Mouse (Mus musculus) embryonic facial prominence, embryonic 15.5 days (tissue): Measurements from ENCODE around the gene Ube2e3. TPM values are rescaled to one million over a fixed set of nuclear protein-coding genes. Genes with fewer than 3 reads are reported as not detected.

Experiments
- ATAC-seq: fragments of 200-750 bp; cut with Nextera tagmentation; 2 replicates; pipeline ENCODE4 v1.8.0; 2017; ENCODE audit warnings: low read depth, moderate TSS enrichment; ENCODE audit not compliant: insufficient number of reproducible peaks, low FRiP score, low TSS enrichment
- H3K27ac ChIP-seq: fragments of 300-500 bp; sonication (generic); replicated peaks from 2 replicates; pipeline ENCODE4 v1.5.1; 2015; ENCODE audit warnings: mild to moderate bottlenecking, inconsistent platforms
- H3K27me3 ChIP-seq: fragments of 300-500 bp; sonication (generic); 2 replicates; pipeline ENCODE4 v1.6.1; 2015; ENCODE audit warnings: inconsistent platforms
- H3K36me3 ChIP-seq: fragments of 300-500 bp; sonication (generic); 2 replicates; pipeline ENCODE4 v1.6.1; 2015; ENCODE audit warnings: mild to moderate bottlenecking, inconsistent platforms
- H3K4me1 ChIP-seq: fragments of 300-500 bp; sonication (generic); 2 replicates; pipeline ENCODE4 v1.6.1; 2015; ENCODE audit warnings: inconsistent platforms
- H3K4me2 ChIP-seq: fragments of 300-500 bp; sonication (generic); replicated peaks from 2 replicates; pipeline ENCODE4 v1.6.1; 2015; ENCODE audit warnings: mild to moderate bottlenecking, inconsistent platforms
- H3K4me3 ChIP-seq: fragments of 300-500 bp; sonication (generic); replicated peaks from 2 replicates; pipeline ENCODE4 v1.5.1; 2015; ENCODE audit warnings: mild to moderate bottlenecking, inconsistent platforms
- H3K9ac ChIP-seq: fragments of 300-500 bp; sonication (generic); 2 replicates; pipeline ENCODE4 v1.6.1; 2015; ENCODE audit warnings: inconsistent platforms
- H3K9me3 ChIP-seq: fragments of 300-500 bp; sonication (generic); replicated peaks from 2 replicates; pipeline ENCODE4 v1.6.1; 2016; ENCODE audit warnings: inconsistent platforms
- WGBS: fragments of 180-500 bp; shearing (Covaris S2); methylation state at CpG from one replicate; pipeline ENCODE4 v1.1.7; 2015; 5-methylcytosine and 5-hydroxymethylcytosine counted together
- polyA plus RNA-seq: library from polyadenylated mRNA; unstranded; fragments of >200 nt; fragmentation: Nextera tagmentation; extraction: Ambion mirVana; gene quantifications from 2 replicates; pipeline ENCODE4 v1.2.1, GENCODE M21; 2015

Ube2e3 gene
- polyA plus RNA-seq, 1 experiment from 2014 or later, result 139 TPM

DNA sequence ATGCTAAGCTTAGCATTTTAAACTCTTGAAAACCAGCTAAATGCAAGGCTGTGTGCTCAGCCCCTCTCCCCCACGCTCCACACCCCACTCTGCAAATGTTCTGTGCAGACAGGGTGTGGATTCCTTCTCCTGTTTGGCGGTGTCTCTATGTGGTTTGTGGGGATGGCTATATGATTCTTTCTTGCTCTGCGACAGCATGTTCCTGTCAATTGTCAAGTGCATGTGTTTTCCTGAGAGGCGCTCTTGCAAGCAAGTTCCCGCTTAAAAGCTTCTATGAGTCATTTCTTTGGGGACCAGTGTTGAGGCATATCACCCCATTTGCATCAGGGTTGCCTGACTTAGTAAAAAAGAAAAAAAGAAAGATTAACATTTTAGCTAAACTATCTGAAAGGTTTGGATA is 92.4 kb downstream of the Ube2e3 start:
- no peak for ATAC-seq
- H3K36me3 ChIP-seq, result no peaks in the 10 kb centered on the region
- 51% methylated on average over 5 of the region's 5 CpGs for WGBS
- no peaks in the 10 kb centered on the region for H3K27me3 ChIP-seq
- no peak overlapping the region for H3K9ac ChIP-seq
- no peaks in the 10 kb centered on the region for H3K9me3 ChIP-seq
- no peak overlapping the region for H3K27ac ChIP-seq
- H3K4me3 ChIP-seq, result no peak overlapping the region
- H3K4me1 ChIP-seq, result peaks cover 16% of the 10 kb centered on the region; the same call in 1 of the 2 replicates
- no peak overlapping the region for H3K4me2 ChIP-seq

DNA sequence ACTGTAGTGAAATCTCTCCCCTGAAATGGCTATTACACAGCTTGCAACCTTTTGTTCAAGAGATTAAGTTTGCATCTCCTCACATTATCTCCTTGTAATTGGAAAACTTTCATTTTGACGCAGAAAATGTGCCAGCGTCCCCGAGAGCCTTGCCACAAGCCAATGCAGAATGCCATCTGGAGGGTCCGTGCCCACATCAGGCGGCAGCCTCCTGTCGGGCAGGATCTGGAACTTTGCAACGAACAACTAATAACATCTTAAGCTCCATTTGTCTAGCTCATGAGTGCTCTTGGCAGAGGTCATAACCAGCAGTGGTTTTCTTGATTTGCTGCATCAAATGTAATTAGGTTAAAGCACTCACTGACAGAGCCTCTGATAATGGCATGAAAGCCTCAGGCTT is 93.1 kb downstream of the Ube2e3 start:
- 31% methylated on average over 7 of the region's 7 CpGs for WGBS
- Histone ChIP-seq H3K4me2 (no peak overlapping the region), H3K27me3 (no peaks in the 10 kb centered on the region), H3K4me3 (no peak overlapping the region), H3K4me1 (peaks cover 16% of the 10 kb centered on the region; the same call in 1 of the 2 replicates), H3K9me3 (no peaks in the 10 kb centered on the region), H3K9ac (no peak overlapping the region), H3K36me3 (no peaks in the 10 kb centered on the region), H3K27ac (peak overlapping the region; percentile 44; the same call in 1 of the 2 replicates)
- no peak for ATAC-seq

DNA sequence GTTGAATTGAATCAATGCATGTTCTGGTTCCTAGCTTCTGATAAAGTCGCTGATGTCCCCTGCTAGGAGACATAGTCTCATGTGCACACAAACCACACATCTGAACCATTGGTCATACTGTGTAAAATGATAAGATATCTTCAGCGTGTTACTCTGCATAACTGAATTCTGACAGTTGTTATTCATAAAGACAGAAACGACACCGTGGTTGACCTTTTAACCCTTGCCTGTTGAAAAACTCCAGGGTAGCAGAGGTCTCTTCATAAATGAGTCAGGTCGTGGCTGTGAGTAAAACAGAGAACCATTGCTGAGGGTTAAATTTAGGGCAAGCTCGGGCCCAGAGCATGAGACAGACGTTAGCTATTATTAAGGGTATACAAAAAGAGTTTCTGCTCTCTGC is 93.7 kb downstream of the Ube2e3 start:
- Histone ChIP-seq H3K4me2 (no peak overlapping the region), H3K4me1 (peaks cover 16% of the 10 kb centered on the region; the same call in 1 of the 2 replicates), H3K27me3 (no peaks in the 10 kb centered on the region), H3K27ac (0 out of 2 replicates have a peak overlapping the region, but pooled peaks have one; percentile 3), H3K9ac (no peak overlapping the region), H3K9me3 (no peaks in the 10 kb centered on the region), H3K4me3 (no peak overlapping the region), H3K36me3 (no peaks in the 10 kb centered on the region)
- 16% methylated on average over 7 of the region's 7 CpGs for WGBS
- no peak for ATAC-seq

DNA sequence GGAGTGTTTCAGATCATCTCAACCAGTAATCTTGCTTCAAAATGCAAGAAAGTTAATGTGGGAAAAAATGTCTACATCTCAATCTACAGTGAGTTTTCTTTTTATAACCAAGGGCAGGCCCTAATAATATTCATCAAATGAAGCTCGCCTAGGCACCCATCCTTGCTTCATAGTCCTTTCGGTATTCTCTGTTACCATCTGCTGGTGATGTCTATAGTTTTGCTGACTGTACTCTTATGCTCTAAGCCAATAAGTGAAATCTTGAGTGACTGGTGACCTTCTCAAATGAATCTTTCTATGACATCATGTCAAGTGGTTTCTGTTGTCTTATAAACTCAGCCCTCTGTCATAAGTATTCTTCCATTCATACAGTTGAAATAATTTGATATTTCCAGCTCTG is 97.1 kb downstream of the Ube2e3 start:
- H3K4me2 ChIP-seq, result no peak overlapping the region
- H3K4me3 ChIP-seq, result no peak overlapping the region
- H3K27ac ChIP-seq, result no peak overlapping the region
- 88% methylated on average over 2 of the region's 2 CpGs for WGBS
- no peak for ATAC-seq
- H3K4me1 ChIP-seq, result peaks cover 16% of the 10 kb centered on the region; the same call in 1 of the 2 replicates
- no peaks in the 10 kb centered on the region for H3K27me3 ChIP-seq
- no peak overlapping the region for H3K9ac ChIP-seq
- no peaks in the 10 kb centered on the region for H3K9me3 ChIP-seq
- no peaks in the 10 kb centered on the region for H3K36me3 ChIP-seq

DNA sequence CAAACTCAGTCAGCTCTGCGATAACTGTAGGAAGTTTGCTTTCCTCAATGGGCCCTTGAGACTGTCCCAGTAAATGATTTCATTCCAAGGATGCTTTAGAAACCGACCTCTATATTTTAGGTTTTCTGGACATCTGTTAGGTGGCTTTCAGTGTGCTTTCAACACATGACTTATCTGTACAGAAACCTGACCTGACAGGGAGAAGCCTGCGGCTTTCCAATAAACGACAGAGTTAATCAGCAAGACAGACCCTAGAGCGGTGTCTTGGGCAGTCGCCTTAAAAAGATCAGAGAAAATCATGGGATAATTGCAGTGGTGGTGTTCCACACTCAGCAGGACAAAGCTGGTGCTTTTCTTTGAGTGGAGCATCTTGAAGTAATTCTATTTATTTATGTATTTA is 97.5 kb downstream of the Ube2e3 start:
- Histone ChIP-seq H3K27ac (no peak overlapping the region), H3K36me3 (no peaks in the 10 kb centered on the region), H3K9me3 (no peaks in the 10 kb centered on the region), H3K27me3 (no peaks in the 10 kb centered on the region), H3K4me1 (peaks cover 13% of the 10 kb centered on the region; the same call in 1 of the 2 replicates), H3K4me2 (no peak overlapping the region), H3K4me3 (no peak overlapping the region), H3K9ac (no peak overlapping the region)
- no peak for ATAC-seq
- 47% methylated on average over 6 of the region's 6 CpGs for WGBS

DNA sequence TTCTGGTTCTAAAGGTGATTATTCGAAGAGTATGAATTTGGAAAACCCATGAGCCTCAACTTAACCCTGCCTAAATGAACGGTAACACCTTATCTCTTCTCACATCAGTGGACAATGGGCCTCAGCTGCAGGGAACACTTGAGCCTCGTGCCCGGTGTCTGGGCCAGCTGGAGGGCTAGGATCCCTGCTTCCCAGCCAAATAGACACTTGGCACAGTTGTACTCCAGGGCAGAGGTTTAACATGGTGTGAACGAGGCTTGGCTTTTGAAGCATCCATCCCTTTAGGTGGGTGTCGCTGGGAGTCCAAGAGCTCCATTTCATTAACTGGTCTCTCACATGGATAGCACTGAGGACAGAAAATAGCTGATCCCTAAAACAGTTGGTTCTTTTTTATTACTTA is 102.2 kb downstream of the Ube2e3 start:
- H3K4me3 ChIP-seq, result no peak overlapping the region
- no peak overlapping the region for H3K4me2 ChIP-seq
- no peak overlapping the region for H3K27ac ChIP-seq
- no peak overlapping the region for H3K9ac ChIP-seq
- ATAC-seq, result no peak
- no peaks in the 10 kb centered on the region for H3K4me1 ChIP-seq
- no peaks in the 10 kb centered on the region for H3K9me3 ChIP-seq
- 76% methylated on average over 6 of the region's 6 CpGs for WGBS
- H3K27me3 ChIP-seq, result no peaks in the 10 kb centered on the region
- no peaks in the 10 kb centered on the region for H3K36me3 ChIP-seq
